Mouse (Mus musculus): ENCODE data around the gene Man2a2. TPM values are rescaled to one million over a fixed set of nuclear protein-coding genes. Genes with fewer than 3 reads are reported as not detected.
A peak's percentile ranks its signal among the peaks of the same experiment; 100 is the strongest.

The Man2a2 gene
- polyA plus RNA-seq, 1 experiment from 2014 or later: 21.6 TPM

- Histone ChIP-seq H3K4me1 (replicated peaks; ENCODE audit: control insufficient read depth, insufficient read depth, low read length) (no peaks in the 10 kb centered on the region), H3K27me3 (ENCODE audit: control insufficient read depth, insufficient read depth, low read length) (no peaks in the 10 kb centered on the region), H3K27ac (no peak within 1 kb of the TSS), H3K36me3 (replicated peaks; ENCODE audit: control insufficient read depth, insufficient read depth) (peaks cover 32% of the 10 kb centered on the region), H3K4me3 (replicated peaks; ENCODE audit: low read length) (peak within 1 kb of the TSS; percentile 15), H3K9me3 (ENCODE audit: control insufficient read depth, low read length) (no peaks in the 10 kb centered on the region), H3K9ac (peak within 1 kb of the TSS; percentile 41), H3K4me2 (replicated peaks) (peak within 1 kb of the TSS; percentile 36)
- 11% methylated on average over 33 of the region's 33 CpGs for WGBS
- DNase-seq (ENCODE audit: low spot score) (no peak), ATAC-seq (ENCODE audit: low FRiP score) (peak; percentile 37; the same call in 1 of the 2 replicates)
These were observed 16.7 kb upstream of the Man2a2 start, which contains the start of gene Fes for GRCm38 (mm10) chr7:80387633-80388543. Gene Fes (minus strand): TSS chr7:80387946.

- ATAC-seq (ENCODE audit: low FRiP score) (no peak), DNase-seq (ENCODE audit: low spot score) (no peak)
- Histone ChIP-seq H3K4me1 (replicated peaks; ENCODE audit: control insufficient read depth, insufficient read depth, low read length) (no peaks in the 10 kb centered on the region), H3K9ac (peak overlapping the region; percentile 41), H3K4me2 (replicated peaks) (peak overlapping the region; percentile 36), H3K27ac (no peak overlapping the region), H3K4me3 (replicated peaks; ENCODE audit: low read length) (peak overlapping the region; percentile 15), H3K36me3 (replicated peaks; ENCODE audit: control insufficient read depth, insufficient read depth) (peaks cover 25% of the 10 kb centered on the region), H3K27me3 (ENCODE audit: control insufficient read depth, insufficient read depth, low read length) (no peaks in the 10 kb centered on the region), H3K9me3 (ENCODE audit: control insufficient read depth, low read length) (no peaks in the 10 kb centered on the region)
- 24% methylated on average over 17 of the region's 17 CpGs for WGBS
These were observed 16.0 kb upstream of the Man2a2 start for GRCm38 (mm10) chr7:80387033-80387632.

GRCm38 (mm10) chr7:80386235-80386930 is 15.2 kb upstream of the Man2a2 start:
- Histone ChIP-seq H3K9me3 (ENCODE audit: control insufficient read depth, low read length) (no peaks in the 10 kb centered on the region), H3K4me2 (replicated peaks) (peak overlapping the region; percentile 36; the same call in 1 of the 2 replicates), H3K9ac (no peak overlapping the region), H3K36me3 (replicated peaks; ENCODE audit: control insufficient read depth, insufficient read depth) (peaks cover 17% of the 10 kb centered on the region), H3K27me3 (ENCODE audit: control insufficient read depth, insufficient read depth, low read length) (0 out of 2 replicates have a peak, but pooled peaks cover 5% of the 10 kb centered on the region), H3K4me1 (replicated peaks; ENCODE audit: control insufficient read depth, insufficient read depth, low read length) (no peaks in the 10 kb centered on the region), H3K4me3 (replicated peaks; ENCODE audit: low read length) (no peak overlapping the region), H3K27ac (no peak overlapping the region)
- peak; percentile 90 for DNase-seq (ENCODE audit: low spot score)
- 33% methylated on average over 18 of the region's 18 CpGs for WGBS
- ATAC-seq (ENCODE audit: low FRiP score): peak; percentile 75

- WGBS: 69% methylated on average over 11 of the region's 11 CpGs
- Histone ChIP-seq H3K9ac (no peak overlapping the region), H3K9me3 (ENCODE audit: control insufficient read depth, low read length) (no peaks in the 10 kb centered on the region), H3K4me3 (replicated peaks; ENCODE audit: low read length) (no peak overlapping the region), H3K27me3 (ENCODE audit: control insufficient read depth, insufficient read depth, low read length) (0 out of 2 replicates have a peak, but pooled peaks cover 5% of the 10 kb centered on the region), H3K27ac (no peak overlapping the region), H3K4me2 (replicated peaks) (no peak overlapping the region), H3K4me1 (replicated peaks; ENCODE audit: control insufficient read depth, insufficient read depth, low read length) (no peaks in the 10 kb centered on the region), H3K36me3 (replicated peaks; ENCODE audit: control insufficient read depth, insufficient read depth) (no peaks in the 10 kb centered on the region)
- DNase-seq (ENCODE audit: low spot score) (no peak), ATAC-seq (ENCODE audit: low FRiP score) (no peak)
These were observed 11.7 kb upstream of the Man2a2 start for GRCm38 (mm10) chr7:80382919-80383318.

- Histone ChIP-seq H3K27me3 (ENCODE audit: control insufficient read depth, insufficient read depth, low read length) (0 out of 2 replicates have a peak, but pooled peaks cover 5% of the 10 kb centered on the region), H3K36me3 (replicated peaks; ENCODE audit: control insufficient read depth, insufficient read depth) (no peaks in the 10 kb centered on the region), H3K9me3 (ENCODE audit: control insufficient read depth, low read length) (no peaks in the 10 kb centered on the region), H3K4me2 (replicated peaks) (no peak overlapping the region), H3K4me1 (replicated peaks; ENCODE audit: control insufficient read depth, insufficient read depth, low read length) (no peaks in the 10 kb centered on the region; the same call in 1 of the 2 replicates), H3K9ac (no peak overlapping the region), H3K27ac (no peak overlapping the region), H3K4me3 (replicated peaks; ENCODE audit: low read length) (no peak overlapping the region)
- WGBS: 59% methylated on average over 13 of the region's 13 CpGs
- no peak for ATAC-seq (ENCODE audit: low FRiP score)
- DNase-seq (ENCODE audit: low spot score): no peak
These were observed 8.4 kb upstream of the Man2a2 start for GRCm38 (mm10) chr7:80379531-80379930.

GRCm38 (mm10) chr7:80377471-80377870 is 6.3 kb upstream of the Man2a2 start:
- ATAC-seq (ENCODE audit: low FRiP score): no peak
- Histone ChIP-seq H3K36me3 (replicated peaks; ENCODE audit: control insufficient read depth, insufficient read depth) (no peaks in the 10 kb centered on the region), H3K4me2 (replicated peaks) (no peak overlapping the region), H3K4me1 (replicated peaks; ENCODE audit: control insufficient read depth, insufficient read depth, low read length) (no peaks in the 10 kb centered on the region; the same call in 1 of the 2 replicates), H3K9me3 (ENCODE audit: control insufficient read depth, low read length) (no peaks in the 10 kb centered on the region), H3K4me3 (replicated peaks; ENCODE audit: low read length) (no peak overlapping the region), H3K27me3 (ENCODE audit: control insufficient read depth, insufficient read depth, low read length) (0 out of 2 replicates have a peak, but pooled peaks cover 5% of the 10 kb centered on the region), H3K9ac (no peak overlapping the region), H3K27ac (no peak overlapping the region)
- peak; percentile 73 for DNase-seq (ENCODE audit: low spot score)
- WGBS: 36% methylated on average over 6 of the region's 6 CpGs

- no peak overlapping the region for H3K9ac ChIP-seq
- WGBS: 56% methylated on average over 10 of the region's 10 CpGs
- H3K4me1 ChIP-seq (replicated peaks; ENCODE audit: control insufficient read depth, insufficient read depth, low read length): no peaks in the 10 kb centered on the region; the same call in 1 of the 2 replicates
- no peak for DNase-seq (ENCODE audit: low spot score)
- no peaks in the 10 kb centered on the region for H3K27me3 ChIP-seq (ENCODE audit: control insufficient read depth, insufficient read depth, low read length)
- ATAC-seq (ENCODE audit: low FRiP score): no peak
- no peak overlapping the region for H3K27ac ChIP-seq
- H3K36me3 ChIP-seq (replicated peaks; ENCODE audit: control insufficient read depth, insufficient read depth): no peaks in the 10 kb centered on the region
- H3K9me3 ChIP-seq (ENCODE audit: control insufficient read depth, low read length): no peaks in the 10 kb centered on the region
- H3K4me3 ChIP-seq (replicated peaks; ENCODE audit: low read length): no peak overlapping the region
- no peak overlapping the region for H3K4me2 ChIP-seq (replicated peaks)
These were observed 5.0 kb upstream of the Man2a2 start for GRCm38 (mm10) chr7:80376192-80376591.

GRCm38 (mm10) chr7:80375376-80376039 is 4.3 kb upstream of the Man2a2 start:
- ATAC-seq (ENCODE audit: low FRiP score) (no peak), DNase-seq (ENCODE audit: low spot score) (no peak)
- Histone ChIP-seq H3K4me2 (replicated peaks) (no peak overlapping the region), H3K27me3 (ENCODE audit: control insufficient read depth, insufficient read depth, low read length) (no peaks in the 10 kb centered on the region), H3K4me1 (replicated peaks; ENCODE audit: control insufficient read depth, insufficient read depth, low read length) (no peaks in the 10 kb centered on the region; the same call in 1 of the 2 replicates), H3K9ac (no peak overlapping the region), H3K9me3 (ENCODE audit: control insufficient read depth, low read length) (no peaks in the 10 kb centered on the region), H3K4me3 (replicated peaks; ENCODE audit: low read length) (no peak overlapping the region), H3K27ac (no peak overlapping the region), H3K36me3 (replicated peaks; ENCODE audit: control insufficient read depth, insufficient read depth) (no peaks in the 10 kb centered on the region)
- WGBS: 85% methylated on average over 9 of the region's 9 CpGs

All from hindbrain, embryonic 14.5 days (tissue).